Mouse (Mus musculus): ENCODE measurements at regions not wholly inside any gene's neighbourhood (a gene's known extent, or its start where the extent isn't known, plus 50 kb on each side); places are given as distances from the start of the nearest gene placed in this dataset.

DNA sequence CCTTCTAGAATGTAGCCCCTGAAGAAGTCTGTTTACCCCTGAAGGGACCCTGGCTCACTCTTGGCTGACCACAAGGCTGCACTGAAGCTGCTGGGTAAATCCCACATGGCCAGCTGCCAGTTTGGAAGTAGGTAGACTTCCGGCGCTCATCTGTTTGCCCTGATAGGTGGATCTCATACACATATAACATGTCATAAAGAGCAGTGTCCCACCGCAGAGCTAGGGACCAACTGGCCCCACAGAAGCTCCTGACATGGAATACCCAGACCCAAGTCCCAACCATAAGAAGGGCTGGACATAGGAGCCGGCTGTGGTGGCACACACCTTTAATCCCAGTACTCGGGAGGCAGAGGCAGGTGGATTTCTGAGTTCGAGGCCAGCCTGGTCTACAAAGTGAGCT, 115.8 kb upstream of the Tshz3 start:
- no peak for ATAC-seq (ENCODE audit: insufficient number of reproducible peaks, low FRiP score, low TSS enrichment, low read depth)
- no peaks in the 10 kb centered on the region for H3K9me3 ChIP-seq (ENCODE audit: control insufficient read depth, low read length)
- no peak overlapping the region for H3K27ac ChIP-seq (replicated peaks; ENCODE audit: low read depth, low read length)
- no peak for DNase-seq (ENCODE audit: low spot score)
- no peaks in the 10 kb centered on the region for H3K27me3 ChIP-seq (ENCODE audit: control insufficient read depth, insufficient read depth, low read length)
- H3K36me3 ChIP-seq (ENCODE audit: control insufficient read depth, insufficient read depth, low read length) = no peaks in the 10 kb centered on the region
- WGBS = 94% methylated on average over 6 of the region's 6 CpGs
- no peak overlapping the region for H3K4me3 ChIP-seq (ENCODE audit: low read depth, low read length)
- H3K4me1 ChIP-seq (ENCODE audit: control insufficient read depth, insufficient read depth, low read length) = no peaks in the 10 kb centered on the region
- no peak overlapping the region for H3K9ac ChIP-seq (ENCODE audit: low read length)
- no peak overlapping the region for H3K4me2 ChIP-seq (ENCODE audit: low read depth, severe bottlenecking)

DNA sequence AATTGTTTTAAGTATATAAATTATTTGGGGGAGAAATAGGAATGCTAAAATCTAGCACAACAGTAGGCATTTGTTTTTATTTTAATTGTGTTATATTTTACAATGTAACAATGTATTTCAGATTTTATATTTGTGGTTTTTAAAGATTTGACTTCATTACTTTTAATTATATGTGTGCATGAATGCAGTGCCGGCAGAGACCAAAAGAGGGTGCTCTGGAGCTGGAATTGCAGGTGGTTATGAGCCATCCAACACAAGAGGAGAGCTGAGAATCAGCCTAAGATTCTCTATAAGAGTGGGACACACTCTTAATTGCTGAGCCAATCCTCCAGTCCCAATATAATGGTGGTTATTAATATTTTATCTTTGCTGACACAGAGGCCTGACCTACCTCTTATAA, 112.9 kb upstream of the Tshz3 start:
- WGBS = 77% methylated on average over 1 of the region's 1 CpGs
- Histone ChIP-seq H3K4me3 (ENCODE audit: low read depth, low read length) (no peak overlapping the region), H3K4me1 (ENCODE audit: control insufficient read depth, insufficient read depth, low read length) (no peaks in the 10 kb centered on the region), H3K27ac (replicated peaks; ENCODE audit: low read depth, low read length) (no peak overlapping the region), H3K27me3 (ENCODE audit: control insufficient read depth, insufficient read depth, low read length) (no peaks in the 10 kb centered on the region), H3K36me3 (ENCODE audit: control insufficient read depth, insufficient read depth, low read length) (no peaks in the 10 kb centered on the region), H3K9me3 (ENCODE audit: control insufficient read depth, low read length) (no peaks in the 10 kb centered on the region), H3K4me2 (ENCODE audit: low read depth, severe bottlenecking) (no peak overlapping the region), H3K9ac (ENCODE audit: low read length) (no peak overlapping the region)
- DNase-seq (ENCODE audit: low spot score) (no peak), ATAC-seq (ENCODE audit: insufficient number of reproducible peaks, low FRiP score, low TSS enrichment, low read depth) (no peak)

DNA sequence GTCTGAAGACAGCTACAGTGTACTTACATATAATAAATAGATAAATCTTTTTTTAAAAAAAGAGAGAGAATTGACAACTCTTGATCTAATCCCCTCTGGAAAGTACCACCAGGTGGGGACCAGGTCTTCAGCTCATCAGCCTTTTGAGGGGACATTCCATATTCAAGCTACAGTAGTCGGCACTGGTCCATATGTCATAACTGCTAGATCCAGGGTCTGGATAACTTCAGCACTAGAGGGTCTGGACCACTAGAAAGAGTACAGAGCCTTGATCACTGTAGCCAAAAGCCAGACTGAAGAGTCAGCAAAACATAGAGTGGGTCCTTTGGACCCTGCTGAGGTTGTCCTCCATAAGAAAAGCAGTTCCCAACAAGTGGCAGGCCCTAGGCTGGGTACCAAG, 106.4 kb upstream of the Tshz3 start:
- Histone ChIP-seq H3K4me1 (ENCODE audit: control insufficient read depth, insufficient read depth, low read length) (no peaks in the 10 kb centered on the region), H3K4me2 (ENCODE audit: low read depth, severe bottlenecking) (no peak overlapping the region), H3K9me3 (ENCODE audit: control insufficient read depth, low read length) (no peaks in the 10 kb centered on the region), H3K27me3 (ENCODE audit: control insufficient read depth, insufficient read depth, low read length) (no peaks in the 10 kb centered on the region), H3K9ac (ENCODE audit: low read length) (no peak overlapping the region), H3K36me3 (ENCODE audit: control insufficient read depth, insufficient read depth, low read length) (no peaks in the 10 kb centered on the region), H3K4me3 (ENCODE audit: low read depth, low read length) (no peak overlapping the region), H3K27ac (replicated peaks; ENCODE audit: low read depth, low read length) (no peak overlapping the region)
- ATAC-seq (ENCODE audit: insufficient number of reproducible peaks, low FRiP score, low TSS enrichment, low read depth) = no peak
- WGBS = 85% methylated on average over 1 of the region's 1 CpGs
- no peak for DNase-seq (ENCODE audit: low spot score)

DNA sequence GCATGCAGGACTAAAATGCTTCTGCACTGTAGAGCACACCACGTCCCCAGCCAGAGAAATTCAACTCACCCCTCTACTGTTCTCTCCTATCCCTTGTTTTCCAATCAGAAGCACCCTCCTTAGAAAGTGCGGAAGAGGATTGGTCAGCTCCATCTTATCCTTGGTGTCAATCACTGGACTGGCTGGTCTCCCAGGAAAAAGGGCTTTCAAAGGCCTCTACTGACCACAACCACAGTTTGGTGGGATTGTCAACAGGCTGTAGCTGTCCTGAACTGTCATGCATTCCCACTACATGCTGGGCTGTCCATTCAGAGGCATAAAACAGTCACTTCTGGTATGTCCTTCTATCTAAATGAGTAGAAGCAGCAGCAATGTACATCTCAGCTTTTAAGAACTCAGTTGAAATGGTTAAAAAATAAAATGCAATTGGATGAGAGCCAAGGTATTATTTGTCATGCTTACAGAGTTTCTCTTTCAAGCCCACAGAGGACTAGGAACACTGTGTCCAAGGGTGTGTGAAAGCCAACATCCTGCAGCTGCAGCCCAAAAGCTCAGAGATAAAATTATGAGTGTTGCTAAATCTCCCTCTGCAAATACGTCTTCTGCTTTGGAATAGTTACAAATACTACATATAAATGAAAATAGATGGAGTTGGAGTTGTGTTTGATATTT, 101.2 kb upstream of the Tshz3 start:
- Histone ChIP-seq H3K36me3 (ENCODE audit: control insufficient read depth, insufficient read depth, low read length) (no peaks in the 10 kb centered on the region), H3K9me3 (ENCODE audit: control insufficient read depth, low read length) (peaks cover 2% of the 10 kb centered on the region; the same call in 1 of the 2 replicates), H3K4me3 (ENCODE audit: low read depth, low read length) (no peak overlapping the region), H3K27me3 (ENCODE audit: control insufficient read depth, insufficient read depth, low read length) (no peaks in the 10 kb centered on the region), H3K27ac (replicated peaks; ENCODE audit: low read depth, low read length) (no peak overlapping the region), H3K4me1 (ENCODE audit: control insufficient read depth, insufficient read depth, low read length) (no peaks in the 10 kb centered on the region), H3K9ac (ENCODE audit: low read length) (no peak overlapping the region), H3K4me2 (ENCODE audit: low read depth, severe bottlenecking) (no peak overlapping the region)
- no peak for DNase-seq (ENCODE audit: low spot score)
- WGBS = 88% methylated on average over 3 of the region's 3 CpGs
- ATAC-seq (ENCODE audit: insufficient number of reproducible peaks, low FRiP score, low TSS enrichment, low read depth) = no peak

DNA sequence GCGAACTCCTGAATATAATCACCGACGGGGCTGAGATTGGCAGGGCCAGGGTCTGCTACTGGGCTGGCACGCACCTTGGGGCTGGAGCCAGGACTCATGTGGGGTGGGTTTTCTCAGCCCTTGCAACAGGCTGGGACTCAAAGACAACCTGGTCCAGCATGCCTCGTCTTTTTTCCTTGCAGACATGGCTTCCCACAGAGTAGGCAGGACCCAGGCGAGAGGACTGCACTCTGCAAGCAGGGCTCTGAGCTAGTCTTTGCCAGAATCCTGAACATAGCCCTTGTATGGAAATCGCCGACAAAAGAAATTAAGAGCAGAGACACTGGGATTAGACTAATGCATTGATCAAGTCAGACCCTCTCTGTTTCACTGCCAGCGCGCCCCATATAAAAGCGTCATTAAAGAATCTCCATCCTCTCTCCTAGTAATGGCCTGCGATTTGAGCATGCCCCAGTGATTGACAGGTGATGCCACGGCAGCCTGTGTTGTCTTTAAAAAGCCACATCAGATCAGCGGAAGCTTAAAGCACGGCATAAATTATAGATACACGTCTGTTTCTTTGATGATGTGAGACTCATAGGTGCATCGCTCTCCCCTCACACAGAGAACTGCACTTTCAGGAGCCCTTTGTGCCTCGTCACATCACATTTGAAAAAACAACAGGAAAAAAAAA, 92.8 kb upstream of the Tshz3 start:
- Histone ChIP-seq H3K27me3 (ENCODE audit: control insufficient read depth, insufficient read depth, low read length) (no peaks in the 10 kb centered on the region), H3K4me1 (ENCODE audit: control insufficient read depth, insufficient read depth, low read length) (no peaks in the 10 kb centered on the region), H3K36me3 (ENCODE audit: control insufficient read depth, insufficient read depth, low read length) (no peaks in the 10 kb centered on the region), H3K27ac (replicated peaks; ENCODE audit: low read depth, low read length) (no peak overlapping the region), H3K4me2 (ENCODE audit: low read depth, severe bottlenecking) (no peak overlapping the region), H3K4me3 (ENCODE audit: low read depth, low read length) (no peak overlapping the region), H3K9ac (ENCODE audit: low read length) (no peak overlapping the region), H3K9me3 (ENCODE audit: control insufficient read depth, low read length) (no peaks in the 10 kb centered on the region)
- DNase-seq (ENCODE audit: low spot score) (no peak), ATAC-seq (ENCODE audit: insufficient number of reproducible peaks, low FRiP score, low TSS enrichment, low read depth) (no peak)
- WGBS = 68% methylated on average over 18 of the region's 18 CpGs

DNA sequence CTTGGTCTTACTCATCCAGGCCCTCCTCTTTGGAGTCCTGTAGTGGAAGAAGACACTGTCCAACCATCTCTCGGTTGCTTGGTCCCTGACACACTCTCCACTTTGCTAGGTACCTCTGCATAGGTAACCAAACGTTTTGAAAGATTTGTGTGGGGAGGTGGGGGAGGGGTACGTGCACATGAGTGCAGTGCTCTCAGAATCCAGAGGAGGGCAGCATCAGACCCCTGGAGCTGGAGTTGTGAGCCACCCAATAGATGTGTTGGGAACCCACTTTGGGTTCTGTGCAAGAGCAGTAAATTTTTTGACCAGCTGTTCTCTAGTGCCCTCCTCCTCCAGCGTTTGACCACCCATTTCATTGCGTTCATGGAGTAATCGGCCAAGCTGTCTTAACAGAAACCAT, 77.7 kb upstream of the Tshz3 start:
- ATAC-seq (ENCODE audit: insufficient number of reproducible peaks, low FRiP score, low TSS enrichment, low read depth) (no peak), DNase-seq (ENCODE audit: low spot score) (no peak)
- H3K36me3 ChIP-seq (ENCODE audit: control insufficient read depth, insufficient read depth, low read length) = no peaks in the 10 kb centered on the region
- no peak overlapping the region for H3K4me2 ChIP-seq (ENCODE audit: low read depth, severe bottlenecking)
- no peaks in the 10 kb centered on the region for H3K9me3 ChIP-seq (ENCODE audit: control insufficient read depth, low read length)
- H3K27me3 ChIP-seq (ENCODE audit: control insufficient read depth, insufficient read depth, low read length) = no peaks in the 10 kb centered on the region
- H3K4me3 ChIP-seq (ENCODE audit: low read depth, low read length) = no peak overlapping the region
- no peak overlapping the region for H3K27ac ChIP-seq (replicated peaks; ENCODE audit: low read depth, low read length)
- WGBS = 67% methylated on average over 6 of the region's 6 CpGs
- no peaks in the 10 kb centered on the region for H3K4me1 ChIP-seq (ENCODE audit: control insufficient read depth, insufficient read depth, low read length)
- no peak overlapping the region for H3K9ac ChIP-seq (ENCODE audit: low read length)

DNA sequence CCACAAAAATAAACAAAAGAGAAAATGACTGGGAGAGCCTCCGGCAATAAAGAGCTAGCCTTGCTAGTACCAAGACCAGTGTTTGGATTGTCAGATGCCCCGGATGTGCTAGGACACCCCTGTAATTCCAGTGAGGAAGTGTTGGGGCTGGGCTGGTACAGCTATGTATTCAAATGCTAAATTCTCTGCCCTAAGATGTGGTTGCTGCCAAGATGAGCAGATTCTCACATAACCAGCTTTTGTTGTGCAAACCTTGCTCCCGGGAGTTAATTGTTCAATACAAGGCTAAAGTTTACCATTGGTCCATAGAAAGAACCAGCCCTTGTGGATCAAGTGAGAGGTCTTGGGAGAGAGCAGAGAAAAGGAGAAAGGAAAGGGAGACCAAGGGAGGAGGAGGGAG, 53.7 kb upstream of the Tshz3 start:
- 60% methylated on average over 3 of the region's 3 CpGs for WGBS

More for the DNA sequence above, 53.7 kb upstream of the Tshz3 start:
- Histone ChIP-seq H3K27me3 (ENCODE audit: control insufficient read depth, insufficient read depth, low read length) (no peaks in the 10 kb centered on the region), H3K4me2 (ENCODE audit: low read depth, severe bottlenecking) (no peak overlapping the region), H3K4me3 (ENCODE audit: low read depth, low read length) (no peak overlapping the region), H3K27ac (replicated peaks; ENCODE audit: low read depth, low read length) (no peak overlapping the region), H3K9me3 (ENCODE audit: control insufficient read depth, low read length) (no peaks in the 10 kb centered on the region), H3K36me3 (ENCODE audit: control insufficient read depth, insufficient read depth, low read length) (no peaks in the 10 kb centered on the region; the same call in 1 of the 2 replicates), H3K4me1 (ENCODE audit: control insufficient read depth, insufficient read depth, low read length) (no peaks in the 10 kb centered on the region), H3K9ac (ENCODE audit: low read length) (no peak overlapping the region)
- no peak for DNase-seq (ENCODE audit: low spot score)
- ATAC-seq (ENCODE audit: insufficient number of reproducible peaks, low FRiP score, low TSS enrichment, low read depth) = no peak
